Mouse (Mus musculus) kidney, embryonic 16.5 days (tissue): Measurements from ENCODE around the gene Sbf1. TPM values are rescaled to one million over a fixed set of nuclear protein-coding genes. Genes with fewer than 3 reads are reported as not detected.

Source experiments
- ATAC-seq: fragments of 200-750 bp; cut with Nextera tagmentation; 2 replicates; pipeline ENCODE4 v1.8.0; 2017; ENCODE audit warnings: moderate TSS enrichment; ENCODE audit not compliant: low FRiP score, low TSS enrichment
- H3K27ac ChIP-seq: fragments of 300-500 bp; sonication (generic); 2 replicates; pipeline ENCODE4 v1.5.1; 2014; ENCODE audit warnings: low read length
- H3K27me3 ChIP-seq: fragments of 300-500 bp; sonication (generic); 2 replicates; pipeline ENCODE4 v1.6.1; 2014; ENCODE audit warnings: low read length, control low read depth, mixed read lengths; ENCODE audit not compliant: insufficient read depth
- H3K36me3 ChIP-seq: fragments of 300-500 bp; sonication (generic); 2 replicates; pipeline ENCODE4 v1.6.1; 2014; ENCODE audit warnings: low read length, control low read depth, mixed read lengths; ENCODE audit not compliant: insufficient read depth
- H3K4me1 ChIP-seq: fragments of 300-500 bp; sonication (generic); 2 replicates; pipeline ENCODE4 v1.6.1; 2014; ENCODE audit warnings: low read length, control low read depth, mixed read lengths; ENCODE audit not compliant: insufficient read depth
- H3K4me2 ChIP-seq: fragments of 300-500 bp; sonication (generic); replicated peaks from 2 replicates; pipeline ENCODE4 v1.6.1; 2014; ENCODE audit warnings: low read depth, low read length
- H3K4me3 ChIP-seq: fragments of 300-500 bp; sonication (generic); 2 replicates; pipeline ENCODE4 v1.5.1; 2014; ENCODE audit warnings: mild to moderate bottlenecking, low read length
- H3K9ac ChIP-seq: fragments of 300-500 bp; sonication (generic); replicated peaks from 2 replicates; pipeline ENCODE4 v1.6.1; 2014; ENCODE audit warnings: low read length
- H3K9me3 ChIP-seq: fragments of 300-500 bp; sonication (generic); 2 replicates; pipeline ENCODE4 v1.6.1; 2016; ENCODE audit warnings: low read length, control low read depth
- WGBS: fragments of 180-500 bp; shearing (Covaris S2); extraction: QIAGEN DNeasy Blood & Tissue Kit; methylation state at CpG from one replicate; pipeline ENCODE4 v1.1.7; 2014; 5-methylcytosine and 5-hydroxymethylcytosine counted together
- polyA plus RNA-seq: library from polyadenylated mRNA; unstranded; fragments of >200 nt; fragmentation: Nextera tagmentation; extraction: Ambion mirVana; gene quantifications from 2 replicates; pipeline ENCODE4 v1.2.1, GENCODE M21; 2015

Gene Sbf1
- polyA plus RNA-seq, 1 experiment from 2014 or later = 49.3 TPM

GRCm38 (mm10) chr15:89307461-89307860 lies 7.7 kb downstream of the Sbf1 start:
- H3K9ac ChIP-seq = no peak overlapping the region
- H3K36me3 ChIP-seq = peaks cover 38% of the 10 kb centered on the region
- H3K27me3 ChIP-seq = no peaks in the 10 kb centered on the region
- ATAC-seq = no peak
- H3K4me3 ChIP-seq = no peak overlapping the region
- H3K4me2 ChIP-seq = no peak overlapping the region
- H3K9me3 ChIP-seq = no peaks in the 10 kb centered on the region
- WGBS = 91% methylated on average over 13 of the region's 13 CpGs
- no peak overlapping the region for H3K27ac ChIP-seq
- no peaks in the 10 kb centered on the region; the same call in 1 of the 2 replicates for H3K4me1 ChIP-seq

DNA sequence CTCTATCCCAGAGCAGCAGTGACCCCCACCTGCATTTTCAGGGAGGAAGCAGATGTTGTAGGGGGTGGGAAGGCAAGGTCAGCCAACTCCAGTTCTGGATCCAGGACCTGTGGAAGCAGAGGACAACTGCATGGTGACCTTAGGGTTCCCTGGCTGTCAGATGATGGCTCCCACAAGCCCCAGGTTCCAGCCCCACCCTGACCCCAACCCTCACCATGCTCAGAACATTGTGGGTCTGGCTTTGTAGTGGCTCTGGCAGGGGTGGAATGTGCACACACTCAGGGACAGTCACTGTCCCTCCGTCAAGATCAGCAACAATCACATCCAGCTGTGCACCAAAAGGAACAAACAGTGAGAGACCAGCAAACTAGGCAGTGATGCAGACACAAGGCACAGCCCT lies 9.1 kb downstream of the Sbf1 start:
- H3K4me1 ChIP-seq = no peaks in the 10 kb centered on the region
- peaks cover 52% of the 10 kb centered on the region for H3K36me3 ChIP-seq
- no peak overlapping the region for H3K4me2 ChIP-seq
- no peak overlapping the region for H3K4me3 ChIP-seq
- H3K9me3 ChIP-seq = no peaks in the 10 kb centered on the region
- no peaks in the 10 kb centered on the region for H3K27me3 ChIP-seq
- no peak overlapping the region for H3K27ac ChIP-seq
- 60% methylated on average over 1 of the region's 1 CpGs for WGBS
- ATAC-seq = no peak
- H3K9ac ChIP-seq = no peak overlapping the region

- Histone ChIP-seq H3K4me1 (no peaks in the 10 kb centered on the region), H3K4me2 (no peak overlapping the region), H3K9me3 (no peaks in the 10 kb centered on the region), H3K27me3 (no peaks in the 10 kb centered on the region), H3K27ac (no peak overlapping the region), H3K9ac (no peak overlapping the region), H3K4me3 (no peak overlapping the region), H3K36me3 (peaks cover 77% of the 10 kb centered on the region)
- WGBS = 92% methylated on average over 8 of the region's 8 CpGs
- ATAC-seq = no peak
Observed at GRCm38 (mm10) chr15:89300600-89300999, 14.5 kb downstream of the Sbf1 start.

GRCm38 (mm10) chr15:89300180-89300579 lies 14.9 kb downstream of the Sbf1 start:
- Histone ChIP-seq H3K4me1 (no peaks in the 10 kb centered on the region), H3K27ac (no peak overlapping the region), H3K9ac (no peak overlapping the region), H3K27me3 (no peaks in the 10 kb centered on the region), H3K4me2 (no peak overlapping the region), H3K36me3 (peaks cover 77% of the 10 kb centered on the region), H3K4me3 (no peak overlapping the region), H3K9me3 (no peaks in the 10 kb centered on the region)
- WGBS = 86% methylated on average over 13 of the region's 13 CpGs
- no peak; the same call in 1 of the 2 replicates for ATAC-seq

DNA sequence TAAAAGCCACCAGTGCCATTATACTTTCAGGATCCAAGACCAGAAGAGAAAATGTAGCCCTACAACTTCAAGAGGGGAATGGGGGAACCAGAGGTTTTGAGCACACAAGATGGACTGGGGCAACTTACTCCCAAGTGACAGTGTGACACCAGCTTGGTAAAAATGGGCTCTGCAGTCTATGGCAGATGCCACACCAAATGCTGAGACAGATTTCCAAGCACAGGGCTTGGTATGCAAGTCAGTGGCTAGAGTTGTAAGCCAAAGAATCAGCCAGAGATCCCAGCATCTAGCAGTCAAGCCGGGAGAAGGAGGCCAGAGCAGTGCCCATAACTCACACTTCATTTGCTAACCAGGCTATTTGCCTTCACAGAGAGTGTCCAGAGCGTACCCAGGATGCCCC lies 17.4 kb downstream of the Sbf1 start:
- H3K4me3 ChIP-seq = no peak overlapping the region
- H3K9ac ChIP-seq = no peak overlapping the region
- peaks cover 80% of the 10 kb centered on the region for H3K36me3 ChIP-seq
- H3K4me2 ChIP-seq = no peak overlapping the region
- no peaks in the 10 kb centered on the region for H3K4me1 ChIP-seq
- no peak for ATAC-seq
- no peaks in the 10 kb centered on the region for H3K9me3 ChIP-seq
- no peaks in the 10 kb centered on the region for H3K27me3 ChIP-seq
- 92% methylated on average over 2 of the region's 2 CpGs for WGBS
- H3K27ac ChIP-seq = no peak overlapping the region

GRCm38 (mm10) chr15:89296465-89296864 lies 18.6 kb downstream of the Sbf1 start:
- Histone ChIP-seq H3K9ac (no peak overlapping the region), H3K27ac (no peak overlapping the region), H3K27me3 (no peaks in the 10 kb centered on the region), H3K4me3 (no peak overlapping the region), H3K9me3 (no peaks in the 10 kb centered on the region), H3K36me3 (peaks cover 78% of the 10 kb centered on the region), H3K4me1 (no peaks in the 10 kb centered on the region), H3K4me2 (no peak overlapping the region)
- ATAC-seq = no peak
- 56% methylated on average over 1 of the region's 1 CpGs for WGBS

DNA sequence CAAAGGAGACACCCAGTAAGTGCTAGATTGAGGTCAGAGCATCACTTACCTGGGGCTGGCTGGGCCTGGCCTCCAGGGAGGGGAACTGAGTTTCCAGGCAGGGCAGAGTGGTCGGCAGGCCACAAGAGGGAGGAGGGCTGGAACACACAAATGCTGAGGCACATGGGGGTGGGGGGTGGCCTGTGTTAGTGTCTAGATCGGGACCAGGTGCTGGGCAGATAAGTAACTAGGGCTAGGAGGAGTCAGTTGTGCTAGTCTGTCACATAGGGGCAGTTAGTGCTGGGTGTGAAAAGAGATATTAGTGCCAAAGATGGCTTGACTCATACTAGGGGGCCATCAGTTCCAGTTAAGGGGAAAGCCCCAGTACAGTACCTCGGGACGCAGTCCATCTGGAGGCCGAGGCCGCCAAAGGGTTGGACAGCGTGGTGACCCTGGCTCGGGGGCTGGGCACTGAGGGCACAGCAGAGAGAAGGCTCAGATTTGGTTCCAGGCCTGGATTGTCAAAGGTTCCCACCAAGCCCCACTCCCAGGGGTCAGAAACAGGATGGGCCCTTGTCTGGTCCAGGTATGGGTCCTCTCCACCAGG lies 19.4 kb downstream of the Sbf1 start:
- Histone ChIP-seq H3K36me3 (peaks cover 77% of the 10 kb centered on the region), H3K27ac (no peak overlapping the region), H3K4me3 (no peak overlapping the region), H3K4me1 (no peaks in the 10 kb centered on the region), H3K4me2 (no peak overlapping the region), H3K9me3 (no peaks in the 10 kb centered on the region), H3K27me3 (no peaks in the 10 kb centered on the region), H3K9ac (no peak overlapping the region)
- 82% methylated on average over 8 of the region's 8 CpGs for WGBS
- no peak for ATAC-seq

DNA sequence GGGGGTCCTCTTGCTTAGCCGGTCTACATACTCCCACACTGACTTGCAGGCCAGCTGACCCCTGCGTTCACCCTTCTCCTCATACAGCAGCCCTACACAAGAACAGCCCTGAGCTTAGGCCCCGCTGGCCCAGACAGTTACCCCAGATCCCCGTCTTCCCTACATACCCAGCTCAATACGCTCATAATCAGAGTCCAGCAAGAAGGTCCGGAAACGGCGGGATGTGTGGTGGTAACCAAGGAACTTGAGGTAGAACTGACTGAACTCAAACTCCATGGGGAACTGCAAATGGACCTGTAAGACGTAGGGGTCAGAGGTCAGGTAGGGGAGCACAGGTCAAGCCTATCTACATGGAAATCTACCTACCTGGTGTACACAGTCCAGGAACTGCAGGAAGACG lies 21.3 kb downstream of the Sbf1 start:
- Histone ChIP-seq H3K9ac (no peak overlapping the region), H3K4me1 (no peaks in the 10 kb centered on the region), H3K27ac (no peak overlapping the region), H3K4me2 (no peak overlapping the region), H3K36me3 (peaks cover 76% of the 10 kb centered on the region), H3K9me3 (no peaks in the 10 kb centered on the region), H3K27me3 (no peaks in the 10 kb centered on the region), H3K4me3 (no peak overlapping the region)
- no peak for ATAC-seq
- 91% methylated on average over 10 of the region's 10 CpGs for WGBS

DNA sequence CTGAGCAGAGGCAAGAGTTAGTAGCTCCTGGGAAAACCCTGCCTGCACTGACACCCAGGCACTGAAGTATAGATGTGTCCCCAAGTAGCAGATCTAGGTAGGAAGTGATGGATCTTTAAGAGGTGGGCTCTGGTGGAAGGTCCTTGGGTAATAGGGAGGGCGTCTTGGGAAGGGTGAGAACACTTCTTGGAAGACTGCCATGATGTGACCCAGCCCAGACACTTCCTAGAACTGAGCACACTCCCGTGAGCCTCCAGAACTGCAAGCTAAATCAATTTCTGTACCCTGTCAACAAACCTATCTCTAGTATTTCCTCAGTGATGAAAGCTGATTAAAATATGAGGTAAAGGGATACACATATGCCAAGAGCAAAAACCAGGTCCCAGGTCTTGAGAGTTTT lies 22.3 kb downstream of the Sbf1 start:
- no peak overlapping the region for H3K9ac ChIP-seq
- no peaks in the 10 kb centered on the region for H3K27me3 ChIP-seq
- H3K36me3 ChIP-seq = peaks cover 79% of the 10 kb centered on the region
- no peak overlapping the region for H3K4me2 ChIP-seq
- no peaks in the 10 kb centered on the region for H3K4me1 ChIP-seq
- H3K27ac ChIP-seq = no peak overlapping the region
- ATAC-seq = no peak
- no peak overlapping the region for H3K4me3 ChIP-seq
- no peaks in the 10 kb centered on the region for H3K9me3 ChIP-seq
- 69% methylated on average over 2 of the region's 2 CpGs for WGBS

- no peak for ATAC-seq
- 76% methylated on average over 3 of the region's 3 CpGs for WGBS
- H3K27ac ChIP-seq = no peak overlapping the region
- no peak overlapping the region for H3K4me3 ChIP-seq
- H3K36me3 ChIP-seq = peaks cover 85% of the 10 kb centered on the region
- no peaks in the 10 kb centered on the region for H3K4me1 ChIP-seq
- no peaks in the 10 kb centered on the region for H3K9me3 ChIP-seq
- H3K9ac ChIP-seq = no peak overlapping the region
- H3K27me3 ChIP-seq = no peaks in the 10 kb centered on the region
- H3K4me2 ChIP-seq = no peak overlapping the region
Observed at GRCm38 (mm10) chr15:89291521-89291920, 23.6 kb downstream of the Sbf1 start.
